Mouse (Mus musculus) left cerebral cortex, adult 8-10 months (tissue): ENCODE data around the gene Pitpnm2. TPM values are rescaled to one million over a fixed set of nuclear protein-coding genes. Genes with fewer than 3 reads are reported as not detected.

Experiments
- DNase-seq, 2 experiments: peaks; one replicate each; pipeline ENCODE4 v3.0.0; 2022; ENCODE audit warnings: low spot score in 2 of 2
- total RNA-seq, 4 experiments: library from RNA; stranded (reverse); gene quantifications; 2 replicates each; pipeline ENCODE4 v1.2.4; 2022

Pitpnm2 gene
- total RNA-seq, 4 experiments from 2014 or later = 235 to 257 (median 249) TPM

DNA sequence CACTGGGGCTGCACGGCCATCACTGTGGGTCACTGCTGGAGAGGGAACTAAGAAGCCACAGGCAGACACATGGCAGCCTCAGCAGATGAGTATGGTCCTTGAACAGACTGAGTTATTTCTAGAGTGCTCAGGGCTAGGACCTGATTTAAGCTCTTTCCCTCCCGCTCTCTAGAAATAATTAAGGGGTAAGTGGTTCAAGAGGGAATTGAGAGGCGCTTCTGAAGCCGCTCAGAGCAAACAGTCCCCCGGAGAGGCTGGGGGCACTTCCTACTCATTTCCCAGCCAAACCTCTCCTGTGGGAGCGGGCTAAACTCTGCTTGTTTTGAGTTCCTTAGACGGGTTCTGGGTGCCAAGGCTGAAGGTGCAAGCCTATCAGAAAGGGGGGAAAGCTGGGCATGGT lies 98.7 kb downstream of the Pitpnm2 start:
- no peak for DNase-seq

DNA sequence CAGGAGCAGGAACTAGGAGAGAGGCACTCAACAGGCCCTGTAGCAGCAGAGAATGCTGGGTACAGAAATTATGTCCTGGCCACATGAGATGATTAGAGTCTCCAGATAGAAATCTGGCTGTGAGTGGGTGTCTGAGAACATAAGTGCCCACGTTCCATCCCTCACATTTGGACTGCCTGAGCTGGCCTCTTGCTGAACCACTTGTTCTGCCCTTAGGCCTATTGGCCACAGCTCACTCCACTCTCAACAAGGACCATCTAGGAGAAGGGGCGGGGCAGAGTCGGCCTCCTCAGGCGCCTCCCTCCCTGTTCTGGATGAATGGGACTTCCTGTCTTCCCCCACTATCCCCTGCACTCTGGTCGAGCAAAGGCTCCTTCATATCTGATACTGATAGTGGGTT lies 100.5 kb downstream of the Pitpnm2 start:
- no peak for DNase-seq

DNA sequence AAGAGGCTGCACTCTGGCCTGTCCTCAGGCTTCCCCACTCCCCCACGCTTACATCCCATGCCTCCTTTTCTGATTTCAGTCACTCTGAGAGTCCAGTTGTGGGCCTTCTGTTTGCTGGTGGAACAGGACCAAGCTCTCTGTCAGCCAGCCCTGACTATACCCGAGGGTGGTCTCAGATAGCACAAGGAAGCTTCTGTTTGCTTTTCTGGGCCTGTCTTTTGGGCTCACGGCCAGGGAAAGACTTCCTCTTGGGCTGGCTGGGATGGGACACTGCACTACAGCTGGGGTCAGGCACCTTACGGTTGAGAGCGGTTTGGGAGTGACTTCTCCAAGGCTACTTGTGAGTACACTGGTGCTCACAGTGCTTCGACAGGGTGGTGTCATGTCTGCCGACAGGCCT lies 111.5 kb downstream of the Pitpnm2 start:
- DNase-seq = no peak

DNA sequence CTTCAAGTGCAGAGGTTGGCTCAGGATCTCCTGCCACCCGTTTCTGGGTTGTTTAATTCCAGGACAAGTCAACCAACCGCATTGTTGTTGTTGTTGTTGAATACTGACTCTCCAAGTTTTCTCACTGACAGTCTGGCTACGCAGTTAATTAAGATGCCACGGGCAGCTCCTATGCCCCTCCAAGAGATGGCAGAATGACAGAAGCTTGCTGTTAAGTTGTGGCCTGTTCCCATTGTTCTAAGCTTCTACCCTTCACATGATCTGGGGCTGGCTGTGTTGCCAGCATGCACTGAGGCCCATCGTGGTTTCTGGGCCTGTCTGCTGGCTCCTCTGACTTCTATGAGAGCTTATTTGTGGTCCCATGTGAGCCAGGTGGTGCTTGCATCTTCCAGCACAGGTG lies 115.3 kb downstream of the Pitpnm2 start:
- no peak for DNase-seq

DNA sequence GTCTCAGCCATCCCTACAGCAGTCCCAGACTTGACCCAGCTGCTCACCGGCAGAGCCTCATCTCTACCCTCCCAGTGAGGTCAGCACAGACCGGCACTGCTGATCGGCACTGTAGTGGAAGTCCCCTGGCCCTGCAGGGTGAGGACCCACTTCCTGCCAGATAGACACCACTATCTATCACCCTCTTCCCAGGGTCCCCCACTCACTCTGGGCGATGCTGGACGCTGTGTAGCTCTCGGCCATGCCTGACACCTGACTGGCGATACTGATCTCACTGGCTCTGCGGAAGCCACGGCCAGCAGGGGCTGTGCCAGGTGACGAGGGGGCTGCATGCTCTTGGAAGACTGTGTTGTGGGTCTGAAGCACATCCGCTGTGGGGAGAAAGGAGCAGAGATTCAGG lies 124.5 kb downstream of the Pitpnm2 start:
- DNase-seq = no peak

DNA sequence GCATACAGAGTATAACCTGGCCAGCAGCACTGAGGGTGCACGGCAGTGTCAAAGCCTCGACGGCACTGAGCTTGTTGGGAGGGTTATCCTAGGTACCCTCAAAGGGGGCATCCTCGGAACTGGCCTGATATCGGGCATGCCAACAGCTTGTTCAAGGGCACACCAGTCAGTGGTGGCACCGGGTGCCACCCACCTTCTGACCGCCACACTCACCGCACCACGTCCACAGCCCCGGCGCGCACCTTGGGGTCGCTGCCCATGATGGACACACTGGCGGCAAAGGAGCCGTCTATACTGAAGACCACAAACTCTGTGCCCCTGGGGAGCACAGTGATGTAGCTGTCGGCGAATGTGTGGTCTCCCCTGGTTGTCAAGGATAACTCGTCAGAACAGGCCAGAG lies 127.2 kb downstream of the Pitpnm2 start:
- DNase-seq = no peak

DNA sequence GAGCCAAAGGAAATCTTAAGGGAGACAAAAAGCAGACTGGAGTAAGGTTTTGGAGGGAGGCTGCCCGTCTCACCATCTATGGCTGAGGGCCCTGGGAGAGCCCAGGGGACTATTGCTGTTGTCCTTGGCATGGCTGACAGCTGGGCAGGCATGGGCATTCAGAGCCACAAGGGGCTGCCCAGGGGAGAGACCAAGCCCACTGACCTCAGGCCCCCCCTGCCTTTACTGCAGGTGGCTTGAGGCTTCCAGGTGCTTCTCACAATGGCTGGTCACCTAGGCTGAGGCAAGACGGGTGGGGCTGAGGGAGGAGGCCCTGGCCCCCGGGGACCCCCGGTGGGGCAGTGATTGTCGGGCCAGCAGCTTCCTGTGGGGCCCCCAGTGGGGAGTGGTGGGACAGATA lies 130.4 kb downstream of the Pitpnm2 start:
- no peak for DNase-seq

DNA sequence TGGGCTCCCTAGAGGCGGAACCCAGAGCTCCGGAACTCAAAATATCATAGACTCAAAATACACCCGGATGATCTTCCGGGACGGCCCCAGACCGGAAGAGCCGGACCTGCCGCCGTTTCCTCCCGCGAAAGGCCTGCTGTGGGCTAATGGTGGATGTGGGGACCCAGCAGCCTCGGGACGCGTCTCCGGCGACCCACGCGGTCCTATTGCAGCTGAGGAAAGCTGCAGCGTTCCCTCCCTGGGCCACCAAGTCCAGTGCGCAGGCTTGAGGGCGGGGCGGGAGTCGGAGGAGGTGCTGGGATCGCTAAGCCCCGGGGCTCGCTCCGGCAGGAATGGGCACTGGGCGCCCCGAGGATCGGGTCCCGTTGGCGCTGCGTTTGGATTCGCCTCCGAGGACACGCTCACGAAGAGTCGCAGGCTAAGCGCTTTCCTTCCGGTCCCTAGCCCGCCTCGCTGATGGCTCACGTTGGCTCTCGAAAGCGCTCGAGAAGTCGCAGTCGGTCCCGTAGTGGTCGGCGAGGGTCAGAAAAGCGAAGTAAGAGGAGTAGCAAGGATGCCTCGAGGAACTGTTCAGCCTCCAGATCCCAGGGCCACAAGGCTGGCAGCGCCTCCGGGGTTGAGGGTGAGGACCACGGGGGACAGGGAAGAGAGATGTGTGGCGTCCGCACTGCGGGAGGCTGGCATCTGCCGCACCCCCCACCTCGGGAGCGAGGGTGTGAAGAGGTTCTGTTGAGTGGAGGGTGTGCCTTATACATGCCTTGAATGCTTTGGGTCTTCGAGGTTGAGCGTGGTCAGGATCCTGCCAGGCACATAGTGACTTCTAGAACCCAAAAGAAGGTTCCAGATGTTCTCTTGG lies 133.3 kb downstream of the Pitpnm2 start, which contains the start of gene Arl6ip4:
Arl6ip4 (plus strand) TSS at position 100 of the 856 bp plus-strand sequence.
- peak in 1 of 2 experiments; percentile 74 for DNase-seq

DNA sequence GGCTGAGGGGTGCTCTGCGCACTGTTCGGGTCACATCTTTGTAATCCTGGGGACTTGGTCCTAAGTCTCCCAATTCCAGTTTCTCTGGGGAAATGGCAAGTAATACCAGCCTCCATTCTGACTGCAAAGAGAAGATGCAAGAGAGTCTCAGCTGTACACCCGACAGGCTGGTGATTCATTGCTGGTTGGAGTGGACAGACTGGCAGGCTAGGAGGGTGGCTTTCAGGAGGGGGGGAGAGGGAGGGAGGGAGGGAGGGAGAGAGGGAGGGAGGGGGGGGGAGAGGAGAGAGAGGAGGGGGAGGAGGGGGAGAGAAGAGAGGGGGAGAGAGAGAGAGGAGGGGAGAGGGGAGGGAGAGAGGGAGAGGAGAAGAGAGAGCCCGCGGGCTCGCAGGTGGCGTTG lies 134.0 kb downstream of the Pitpnm2 start:
- DNase-seq = no peak

DNA sequence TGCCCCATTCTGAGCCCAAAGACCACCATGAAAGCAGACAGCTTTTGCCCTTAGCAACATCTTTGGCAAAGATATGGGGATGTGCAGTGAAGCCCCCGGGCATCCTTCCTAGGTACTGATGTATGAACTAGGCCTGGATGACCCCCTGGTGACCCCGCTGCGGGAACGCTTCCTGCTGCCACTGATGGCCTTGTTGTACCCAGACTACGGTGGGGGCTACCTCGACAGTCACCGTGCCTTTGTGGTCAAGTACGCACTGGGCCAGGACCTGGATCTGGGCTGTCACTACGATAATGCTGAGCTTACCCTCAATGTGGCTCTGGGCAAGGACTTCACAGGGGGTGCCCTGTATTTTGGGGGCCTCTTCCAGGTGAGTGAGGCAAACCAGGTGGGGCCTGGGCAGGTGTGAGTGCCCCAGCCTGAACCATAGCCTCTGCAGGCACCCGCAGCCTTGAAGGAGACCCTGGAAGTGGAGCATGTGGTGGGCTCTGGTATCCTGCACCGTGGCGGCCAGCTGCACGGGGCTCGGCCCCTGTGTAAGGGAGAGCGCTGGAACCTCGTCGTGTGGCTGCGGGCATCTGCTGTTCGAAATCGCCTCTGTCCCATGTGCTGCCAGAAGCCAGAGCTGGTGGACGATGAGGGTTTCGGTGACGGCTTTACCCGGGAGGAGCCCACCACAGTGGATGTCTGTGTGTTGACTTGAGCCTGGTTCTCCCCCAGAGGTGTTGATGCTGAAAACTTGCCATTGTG lies 135.1 kb downstream of the Pitpnm2 start:
- DNase-seq = no peak

DNA sequence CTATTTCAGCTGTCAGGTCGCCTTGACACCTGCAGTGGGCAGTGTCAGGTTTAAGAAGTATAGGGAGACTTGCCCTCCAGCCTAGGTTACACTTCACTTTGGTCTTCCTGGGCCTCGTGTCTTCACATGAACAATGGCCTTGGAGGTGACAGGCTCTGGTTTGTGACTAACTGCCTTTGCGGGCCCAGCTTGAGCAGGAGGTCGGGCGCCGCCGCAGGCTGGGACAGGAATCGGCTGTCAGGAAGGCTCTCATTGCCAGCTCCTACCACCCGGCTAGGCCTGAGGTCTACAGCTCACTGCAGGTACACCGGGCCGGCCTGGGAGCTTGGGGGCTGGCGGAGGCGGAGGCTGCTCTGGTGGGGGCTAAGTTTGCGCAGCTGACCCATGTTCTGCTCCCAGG lies 136.5 kb downstream of the Pitpnm2 start:
- no peak for DNase-seq

DNA sequence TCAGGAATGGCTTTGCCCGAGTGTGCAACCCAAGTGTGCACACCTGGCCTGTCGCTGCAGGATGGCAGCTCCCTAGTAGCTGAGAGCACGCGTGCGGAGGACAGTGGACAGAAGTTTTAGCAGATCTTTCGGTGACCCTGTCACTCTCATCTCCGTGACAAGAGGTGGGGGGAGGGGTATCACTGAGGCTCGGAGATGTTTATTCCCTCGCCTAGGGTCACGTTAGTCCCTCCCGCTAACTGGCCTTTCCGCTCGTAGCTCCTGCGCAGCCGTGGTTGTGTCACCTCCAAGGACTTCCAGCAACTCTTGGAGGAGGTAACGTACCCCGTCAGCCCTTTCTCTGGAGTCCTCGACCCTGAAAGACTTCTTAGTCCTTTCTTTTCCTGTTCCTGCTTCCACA lies 137.0 kb downstream of the Pitpnm2 start:
- DNase-seq = no peak

DNA sequence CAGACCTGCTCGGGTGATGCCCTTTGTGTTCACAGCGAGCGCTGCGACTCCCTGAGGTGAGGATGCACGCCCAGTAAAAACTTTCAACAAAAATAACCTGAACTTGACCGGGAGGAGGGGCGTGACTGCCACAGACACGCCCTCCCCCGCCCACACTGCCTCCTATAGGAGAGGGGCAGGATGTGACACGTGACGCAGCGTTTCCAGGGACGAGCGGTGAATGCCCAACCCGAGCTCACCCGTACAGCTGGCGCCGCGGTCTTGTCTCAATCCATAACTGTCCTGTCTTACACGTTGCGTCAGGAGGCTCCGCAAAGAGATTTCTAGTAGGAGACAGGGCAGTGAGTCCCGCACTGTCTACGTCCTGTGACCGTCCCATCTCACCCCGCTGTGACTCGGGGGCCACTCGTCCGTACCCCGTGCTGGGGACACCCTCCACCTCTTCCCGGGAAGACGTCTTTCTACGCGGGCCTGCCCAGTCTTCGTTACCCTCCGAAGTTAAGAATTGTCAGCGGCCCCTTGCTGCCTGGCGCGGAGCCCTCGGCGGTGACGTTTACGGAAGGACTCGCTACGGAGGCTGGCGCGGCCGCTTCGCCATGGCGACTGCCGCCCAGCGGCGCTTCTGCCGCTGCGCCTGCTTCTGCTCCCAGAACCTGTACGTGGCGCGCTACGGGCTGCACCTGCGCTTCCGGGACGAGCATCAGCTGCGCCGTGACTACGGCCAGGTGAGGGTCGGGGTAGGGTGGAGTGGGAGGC lies 137.6 kb downstream of the Pitpnm2 start, which contains the start of gene Ogfod2:
Ogfod2 (plus strand) TSS at position 556 of the 756 bp plus-strand sequence.
- DNase-seq = peak; percentile 92 to 95

DNA sequence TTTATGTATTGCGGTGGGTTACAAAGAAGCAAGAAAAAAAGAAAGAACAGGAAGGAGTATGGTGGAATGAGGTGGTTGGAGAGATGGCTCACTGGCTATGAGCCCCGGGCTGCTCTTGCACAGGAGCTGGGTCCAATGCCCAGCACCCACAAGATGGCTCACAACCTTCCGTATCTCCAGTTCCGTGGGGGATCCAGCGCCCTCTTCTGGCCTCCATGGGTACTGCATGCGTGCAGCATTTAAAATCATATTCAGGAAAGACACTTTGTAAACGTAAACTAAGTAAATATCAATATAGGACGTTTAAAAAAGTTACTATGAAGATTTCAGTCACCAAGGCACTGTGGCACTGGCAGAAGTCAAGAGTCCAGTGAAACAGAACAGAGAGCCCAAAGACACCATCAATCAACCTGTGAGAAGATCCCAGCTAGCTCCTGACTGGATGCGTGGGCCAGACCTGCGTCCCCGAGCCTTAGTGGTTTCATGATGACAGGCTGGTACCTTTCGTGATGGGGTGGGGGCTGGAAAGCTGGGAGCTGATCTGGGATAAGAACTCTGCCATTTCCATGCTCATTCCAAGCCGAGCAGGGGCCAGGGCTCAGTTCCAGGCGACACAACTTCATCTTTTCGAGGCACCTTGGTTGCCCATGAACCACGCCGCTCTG lies 138.4 kb downstream of the Pitpnm2 start:
- DNase-seq = no peak

DNA sequence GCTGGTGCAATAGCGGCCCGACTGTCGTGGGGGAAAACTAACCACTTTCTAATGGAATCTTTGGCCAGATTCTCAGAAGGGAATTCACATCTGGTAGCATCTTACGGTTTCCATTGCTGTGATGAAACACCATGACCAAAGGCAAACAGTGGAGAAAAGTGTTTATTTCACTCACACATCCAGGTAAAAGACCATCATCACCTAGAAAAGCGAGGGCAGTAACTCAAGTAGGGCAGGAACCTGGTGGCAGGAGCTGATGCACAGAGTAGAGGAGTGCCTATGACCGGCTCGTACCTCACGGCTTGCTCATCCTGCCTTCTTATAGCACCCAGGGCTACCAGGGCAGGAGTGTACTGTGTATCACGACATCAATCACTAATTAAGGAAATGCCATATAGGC lies 146.0 kb downstream of the Pitpnm2 start:
- no peak for DNase-seq

DNA sequence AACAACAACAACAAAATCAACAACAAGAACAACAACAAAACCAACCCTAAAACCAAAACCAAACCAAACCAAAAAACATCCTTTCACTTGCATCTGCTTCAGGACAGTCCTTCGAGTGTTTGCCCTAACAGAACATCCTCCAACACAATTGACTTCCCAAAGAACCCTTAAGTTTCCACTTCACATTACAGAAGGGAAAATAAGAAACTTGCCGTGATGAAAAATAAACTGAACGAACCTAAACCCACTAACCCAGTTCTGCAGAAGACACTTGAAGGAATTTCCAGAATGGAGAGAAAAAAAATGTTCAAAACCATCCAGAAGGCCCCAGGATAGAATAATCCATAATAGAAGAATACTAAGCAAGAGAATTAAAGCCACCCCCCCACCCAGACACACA lies 146.5 kb downstream of the Pitpnm2 start:
- DNase-seq = no peak

DNA sequence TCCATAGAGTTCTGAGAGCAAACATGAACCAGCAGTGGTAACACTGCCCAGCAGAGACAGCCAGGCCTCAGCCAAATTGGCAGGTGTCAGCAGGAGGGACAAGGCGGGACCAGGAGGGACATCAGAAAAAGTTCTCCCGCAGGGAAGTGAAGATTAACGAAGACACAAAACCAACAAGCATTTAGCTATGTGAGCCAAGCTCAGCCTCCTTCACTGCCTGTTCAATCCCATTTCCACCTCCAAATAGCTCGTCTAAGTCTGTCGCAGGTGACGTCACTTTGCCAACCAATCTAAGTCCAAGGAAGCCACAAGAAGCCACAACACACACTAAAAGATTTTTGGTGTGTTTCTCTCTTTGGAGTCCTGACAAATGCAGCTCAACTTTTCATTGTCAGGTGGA lies 147.2 kb downstream of the Pitpnm2 start:
- DNase-seq = no peak

DNA sequence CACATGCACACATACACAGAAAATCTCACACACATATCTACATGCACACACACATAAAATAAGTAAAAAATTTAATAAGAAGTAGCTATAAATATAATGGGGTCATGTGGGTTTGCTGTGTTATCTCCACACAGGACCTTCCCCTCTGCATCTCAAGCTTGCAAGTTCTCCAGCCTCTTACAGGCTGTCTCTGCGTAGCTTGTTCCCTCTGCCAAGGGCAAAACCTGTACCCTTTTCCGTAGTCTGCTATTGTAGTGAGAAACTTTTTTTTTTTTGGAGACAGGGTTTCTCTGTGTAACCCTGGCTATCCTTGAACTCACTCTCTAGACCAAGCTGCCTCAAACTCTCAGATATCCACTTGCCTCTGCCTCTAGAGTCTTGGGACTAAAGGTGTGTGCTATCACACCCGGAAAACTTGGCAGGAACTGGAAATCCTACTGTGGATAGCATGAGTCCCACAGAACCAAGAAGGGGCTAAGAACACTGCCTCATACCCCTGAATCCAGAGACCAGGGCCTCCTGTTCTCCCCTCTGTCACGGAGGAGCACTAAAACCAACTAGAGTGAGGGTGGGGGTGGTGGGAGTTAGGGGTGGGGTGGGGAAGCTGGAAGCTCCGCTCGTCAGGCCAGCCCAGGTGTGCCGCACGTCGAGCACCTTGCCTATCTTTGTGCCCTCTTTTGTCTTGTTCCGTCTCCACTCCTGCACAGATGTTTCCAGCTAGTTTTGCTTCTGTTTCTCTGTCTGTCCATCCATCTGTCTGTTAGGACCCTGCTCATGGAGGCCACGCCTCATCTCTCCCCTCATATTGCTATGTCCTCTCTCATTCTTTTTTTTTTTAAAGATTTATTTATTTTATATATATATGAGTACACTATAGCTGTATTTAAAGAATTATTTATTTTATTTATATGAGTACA lies 149.2 kb downstream of the Pitpnm2 start:
- DNase-seq = no peak

DNA sequence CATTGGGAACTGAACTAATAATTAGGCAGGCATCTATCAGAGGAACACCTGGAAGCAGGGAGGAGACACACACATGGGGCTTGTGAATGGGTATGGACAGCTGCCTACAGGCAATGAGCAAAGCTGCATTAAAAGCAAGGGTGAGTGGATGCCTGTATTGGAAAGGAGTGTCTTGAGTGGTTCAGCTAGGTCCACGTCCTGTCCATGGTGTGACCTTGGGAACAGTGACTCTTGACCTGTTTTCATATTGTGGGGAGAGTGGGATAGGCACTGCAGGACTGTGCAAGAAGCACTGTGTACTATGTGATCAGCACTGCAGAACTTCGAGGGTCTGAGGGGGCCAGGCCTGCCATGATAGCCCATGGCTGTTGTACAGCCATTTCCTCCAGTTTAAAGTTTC lies 150.6 kb downstream of the Pitpnm2 start:
- no peak for DNase-seq

DNA sequence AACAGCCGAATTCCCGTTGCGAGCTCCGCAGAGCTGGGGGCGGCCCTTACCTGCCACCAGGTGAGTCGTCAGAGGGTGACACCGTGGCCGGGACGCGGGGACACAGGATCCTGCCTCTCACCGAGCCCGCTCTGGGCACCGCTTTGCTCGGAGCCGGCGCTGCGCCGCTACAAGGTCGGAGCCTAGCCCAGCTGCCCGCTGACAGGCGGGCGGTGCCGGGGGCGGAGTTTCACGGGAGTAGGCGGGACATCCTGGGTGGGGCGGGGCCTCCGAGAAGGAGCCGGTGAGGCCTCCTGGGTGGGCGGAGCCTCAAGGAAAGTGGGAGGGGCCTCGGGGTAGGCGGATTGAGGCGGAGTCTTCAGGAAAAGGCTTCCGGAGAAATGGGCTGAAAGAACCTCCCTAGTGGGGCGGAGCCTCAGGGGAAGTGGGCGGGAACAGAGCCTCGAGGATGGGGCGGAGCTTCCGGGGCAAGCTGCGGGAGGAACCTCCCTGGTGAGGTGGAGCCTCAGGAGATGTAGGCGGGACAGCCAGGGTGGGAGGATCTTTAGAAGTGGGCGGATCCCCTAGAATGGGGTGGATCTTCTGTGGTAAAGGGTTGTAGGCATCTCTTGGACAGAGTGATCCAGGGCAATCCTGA lies 153.8 kb downstream of the Pitpnm2 start, which contains the start of gene Abcb9:
Abcb9 (minus strand) TSS at position 203 of the 637 bp plus-strand sequence.
- peak; percentile 95 to 96 for DNase-seq
